Mouse (Mus musculus) C2C12 (cell line): ENCODE data around the gene Spag5.
"Not testable (repeated sequence)": the region's sequence is repeated elsewhere in the genome, so short reads cannot be mapped to it uniquely, and the experiment has no call there.

Experiments
- CEBPB ChIP-seq: IDR thresholded peaks from one replicate; pipeline ENCODE4 v1.6.1; 2011; ENCODE audit warnings: low read depth, mild to moderate bottlenecking, control low read depth, moderate library complexity
- CTCF ChIP-seq: IDR thresholded peaks from one replicate; pipeline ENCODE4 v1.5.1; 2011; ENCODE audit not compliant: control insufficient read depth, insufficient read depth, insufficient read length
- FOSL1 ChIP-seq: IDR thresholded peaks from one replicate; pipeline ENCODE4 v1.8.0; 2011; ENCODE audit warnings: mild to moderate bottlenecking, low read length; ENCODE audit not compliant: poor library complexity, insufficient read depth, severe bottlenecking
- MYOD1 ChIP-seq: IDR thresholded peaks from one replicate; pipeline ENCODE4 v1.6.1; 2011; ENCODE audit warnings: low read depth; ENCODE audit not compliant: control insufficient read depth, insufficient read length
- USF1 ChIP-seq: IDR thresholded peaks from one replicate; pipeline ENCODE4 v1.6.1; 2011; ENCODE audit warnings: low read depth, mild to moderate bottlenecking, control low read depth, moderate library complexity

- not testable (repeated sequence) for TF ChIP-seq CTCF, CEBPB, MYOD1, FOSL1, USF1
These were observed 25.2 kb upstream of the Spag5 start for GRCm38 (mm10) chr11:78276169-78276568.
